Mouse (Mus musculus): Measurements from ENCODE around the gene Pycr2.
"Not testable (repeated sequence)": the region's sequence is repeated elsewhere in the genome, so short reads cannot be mapped to it uniquely, and the experiment has no call there.

The Pycr2 gene

DNA sequence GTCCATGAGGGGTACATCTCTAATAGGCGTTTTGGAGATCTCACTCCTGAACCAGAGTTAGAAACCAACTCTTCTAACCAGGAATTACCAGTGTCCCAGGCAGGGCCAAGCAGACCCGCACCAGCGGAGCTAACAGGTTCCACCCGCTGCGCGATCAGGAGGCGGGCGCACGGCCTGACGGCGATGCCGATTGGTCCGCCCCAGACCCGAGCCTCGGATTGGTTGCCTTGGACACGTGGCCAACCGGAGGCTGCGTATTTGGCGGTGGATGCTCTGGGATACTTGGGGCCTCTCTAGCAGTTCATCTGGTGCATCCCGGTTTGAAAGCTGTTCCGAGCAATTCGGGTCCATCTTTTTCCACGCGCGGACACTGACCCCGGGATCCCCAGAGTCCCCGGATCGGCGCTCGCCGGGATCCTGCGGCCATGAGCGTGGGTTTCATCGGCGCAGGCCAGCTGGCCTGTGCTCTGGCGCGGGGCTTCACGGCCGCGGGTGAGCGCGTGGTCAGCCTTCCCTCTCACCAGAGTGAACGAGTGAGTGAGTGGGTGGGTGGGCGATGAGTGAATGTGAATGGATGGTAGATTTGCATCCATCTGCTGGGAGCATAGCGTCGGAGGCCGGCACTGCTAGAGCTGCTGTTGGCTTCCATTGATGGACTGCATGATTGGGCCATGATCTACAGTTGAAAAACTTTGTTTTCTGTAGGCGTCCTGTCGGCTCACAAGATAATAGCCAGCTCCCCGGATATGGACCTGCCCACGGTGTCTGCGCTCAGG lies at the start of gene Pycr2:
Gene Pycr2 (plus strand): TSS at position 255 of the 776 bp plus-strand sequence.
- DNase-seq (ENCODE audit: low read depth, low spot score): peak; percentile 97

DNA sequence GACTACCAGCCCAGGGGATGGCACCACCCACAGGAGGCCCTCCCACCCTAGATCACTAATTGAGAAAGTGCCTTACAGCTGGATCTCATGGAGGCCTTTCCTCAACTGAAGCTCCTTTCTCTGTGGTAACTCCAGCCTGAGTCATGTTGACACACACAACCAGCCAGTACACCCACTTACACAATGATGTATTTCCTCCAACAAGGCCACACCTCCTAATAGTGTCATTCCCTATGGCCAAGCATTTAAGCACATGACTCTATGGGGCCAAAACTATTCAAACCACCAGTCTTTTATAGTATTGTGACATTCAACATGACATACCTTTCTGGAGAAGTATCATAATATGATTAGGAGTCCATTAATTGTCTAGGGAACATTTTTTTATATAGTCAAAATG lies 45.3 kb upstream of the Pycr2 start:
- DNase-seq (ENCODE audit: low read depth, low spot score): no peak

DNA sequence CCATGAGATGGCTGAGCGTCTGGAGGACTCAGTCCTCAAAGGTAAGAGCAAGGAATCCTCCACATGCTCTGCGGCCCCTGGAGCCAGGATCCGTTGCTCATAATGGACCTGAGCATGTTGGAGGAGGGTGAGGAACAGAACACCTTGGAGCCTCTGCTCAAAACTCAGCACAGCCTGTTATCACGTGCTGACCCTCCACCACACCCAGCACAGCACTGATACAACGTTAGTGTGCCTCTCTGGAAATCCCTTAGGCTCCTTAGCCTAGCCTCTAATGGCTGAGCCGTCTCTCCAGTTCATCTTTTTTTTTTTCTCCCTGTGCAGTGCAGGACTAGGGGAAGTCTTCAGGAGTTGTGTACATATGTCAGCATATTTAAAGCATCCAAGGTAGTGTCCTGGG lies 44.1 kb upstream of the Pycr2 start:
- no peak for DNase-seq (ENCODE audit: low read depth, low spot score)

DNA sequence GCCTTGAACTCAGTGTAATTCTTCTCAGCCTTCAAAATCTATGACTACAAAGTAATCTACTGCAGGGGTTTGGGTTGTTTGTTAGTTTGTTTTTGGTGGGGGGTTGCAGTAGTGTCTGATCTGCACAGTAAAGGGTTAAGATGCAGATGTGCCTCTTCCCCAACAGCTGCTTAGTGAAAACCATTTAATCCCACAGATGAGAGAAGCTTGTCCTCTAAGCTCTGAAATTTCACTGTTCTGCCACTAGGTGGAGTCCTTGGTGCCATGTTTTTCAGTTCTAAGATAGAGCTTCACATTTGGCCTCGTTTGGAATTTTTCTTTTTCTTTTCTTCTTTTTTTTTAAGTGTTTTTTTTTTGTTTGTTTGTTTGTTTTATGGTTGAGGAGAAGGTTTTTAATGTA lies 40.5 kb upstream of the Pycr2 start:
- DNase-seq (ENCODE audit: low read depth, low spot score): peak; percentile 76

DNA sequence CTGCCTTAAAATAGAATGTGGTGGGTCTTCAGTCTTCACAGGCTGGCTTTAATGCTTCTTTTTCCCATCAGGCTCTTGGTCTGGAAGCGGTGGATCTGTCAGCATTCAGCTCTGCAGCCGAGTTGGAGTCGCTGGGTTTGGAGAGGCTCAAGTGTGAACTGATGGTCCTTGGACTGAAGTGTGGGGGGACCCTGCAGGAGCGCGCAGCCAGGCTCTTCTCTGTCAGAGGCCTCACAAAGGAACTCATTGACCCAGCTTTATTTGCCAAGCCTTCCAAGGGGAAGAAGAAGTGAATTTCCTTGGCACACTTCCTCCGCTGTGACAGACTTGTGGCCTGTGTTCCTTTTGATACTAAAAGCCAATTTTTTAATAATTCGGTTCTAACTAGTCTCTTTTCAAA lies 38.1 kb upstream of the Pycr2 start:
- no peak for DNase-seq (ENCODE audit: low read depth, low spot score)

DNA sequence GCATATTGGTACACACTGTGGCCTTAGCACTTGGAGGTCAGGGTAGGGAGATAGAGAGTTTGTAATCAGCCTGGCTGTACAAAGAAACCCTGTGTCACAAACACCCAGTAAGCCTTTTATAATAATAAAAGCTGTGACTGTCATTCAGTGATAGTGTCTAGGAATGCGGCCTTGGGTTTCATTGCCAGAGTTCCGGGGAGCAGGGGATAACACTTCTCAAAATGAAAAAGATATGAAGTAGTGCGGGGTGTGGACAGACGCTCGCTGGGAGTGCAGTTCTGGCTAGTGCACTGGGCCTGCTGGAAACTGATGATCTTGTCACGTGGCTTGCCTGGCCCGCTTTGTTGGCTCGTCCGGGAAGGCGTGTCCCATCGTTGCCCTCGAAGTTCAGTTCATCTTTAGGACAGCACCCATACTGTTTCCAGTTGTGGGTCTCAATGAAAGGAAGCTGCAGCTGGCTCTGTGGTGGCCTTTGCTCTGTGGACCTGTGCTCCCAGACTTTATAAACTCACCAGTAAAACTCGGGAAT lies 33.9 kb upstream of the Pycr2 start:
- peak; percentile 22 for DNase-seq (ENCODE audit: low read depth, low spot score)

DNA sequence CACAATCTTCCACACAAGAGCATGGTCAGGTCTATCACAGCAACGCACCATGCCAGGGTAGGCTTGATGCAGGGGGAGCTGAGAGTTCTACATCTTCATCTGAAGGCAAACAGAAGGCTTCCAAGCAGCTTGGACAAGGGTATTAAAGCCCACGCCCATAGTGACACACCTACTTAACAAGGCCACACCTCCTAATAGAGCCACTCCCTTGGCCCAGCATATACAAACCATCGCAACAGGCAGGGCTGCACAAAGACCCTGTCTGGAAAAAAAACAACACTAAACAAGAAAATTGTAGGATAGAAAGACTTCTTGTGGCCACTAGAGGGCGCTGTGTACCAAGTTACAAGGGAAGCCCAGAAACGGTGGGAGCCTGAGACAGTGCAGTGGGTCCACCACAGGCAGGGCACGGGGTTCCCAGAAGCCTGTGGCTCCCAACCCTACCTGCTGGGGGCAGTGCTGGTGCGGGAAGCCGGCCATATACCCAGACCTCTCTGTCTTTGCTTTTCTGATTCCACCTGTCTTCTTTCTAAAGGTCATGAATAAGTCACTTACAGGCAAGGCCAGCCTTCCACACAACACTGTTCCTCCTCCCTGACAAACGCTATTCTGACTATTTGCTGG lies 30.1 kb upstream of the Pycr2 start:
- peak; percentile 64 for DNase-seq (ENCODE audit: low read depth, low spot score)

DNA sequence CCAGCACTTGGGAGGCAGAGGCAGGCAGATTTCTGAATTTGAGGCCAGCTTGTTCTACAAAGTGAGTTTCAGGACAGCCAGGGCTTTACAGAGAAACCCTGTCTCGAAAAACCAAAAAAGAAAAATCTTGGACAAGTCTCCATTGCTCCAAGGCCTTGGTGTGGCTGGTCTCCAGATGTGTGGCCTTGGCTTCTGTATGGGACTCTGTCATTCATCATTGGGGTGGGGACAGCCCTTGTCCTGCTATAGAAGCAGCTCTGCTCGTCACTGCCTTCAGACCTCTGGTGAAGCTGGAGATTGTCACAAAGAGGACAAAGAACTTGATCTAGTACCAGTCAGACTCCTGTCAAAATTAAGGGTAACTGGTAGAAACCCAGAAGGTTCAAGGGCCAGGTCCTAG lies 29.5 kb upstream of the Pycr2 start:
- DNase-seq (ENCODE audit: low read depth, low spot score): no peak

DNA sequence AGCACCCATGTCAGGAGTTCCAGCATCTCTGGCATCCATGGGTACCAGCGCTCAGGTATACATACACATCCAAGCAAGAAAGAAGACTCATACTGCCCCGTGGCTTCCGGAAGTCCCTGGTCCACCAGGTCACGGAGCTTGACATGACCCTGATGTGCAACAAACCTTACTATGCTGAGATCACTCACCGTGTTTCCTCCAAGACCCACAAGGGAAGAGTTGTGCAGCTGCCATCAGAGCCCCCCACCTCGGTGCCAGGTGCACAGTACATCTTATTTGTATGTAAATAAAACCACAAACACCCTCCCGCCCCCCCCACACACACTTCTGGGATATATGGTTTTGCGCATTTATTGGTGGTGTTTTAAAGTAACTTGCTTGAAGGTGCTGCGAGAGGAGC lies 29.0 kb upstream of the Pycr2 start:
- DNase-seq (ENCODE audit: low read depth, low spot score): no peak

DNA sequence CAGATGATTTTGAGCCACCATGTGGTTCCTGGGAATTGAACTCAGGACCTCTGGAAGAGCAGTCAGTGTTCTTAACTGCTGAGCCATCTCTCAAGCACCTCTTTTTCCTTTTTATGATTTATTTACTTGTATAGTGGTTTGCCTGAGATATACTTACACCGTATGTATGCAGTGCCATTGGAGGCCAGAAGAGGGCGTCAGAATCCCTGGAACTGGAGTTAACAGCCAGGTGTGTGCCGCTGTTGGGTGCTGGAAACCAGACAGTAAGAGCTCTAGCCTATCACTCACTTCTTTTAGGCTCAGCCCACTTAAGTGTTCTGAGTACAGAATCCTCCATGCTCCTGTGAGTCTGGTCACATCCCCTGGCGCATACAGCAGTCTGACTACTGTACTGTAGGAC lies 26.6 kb upstream of the Pycr2 start:
- DNase-seq (ENCODE audit: low read depth, low spot score): no peak

DNA sequence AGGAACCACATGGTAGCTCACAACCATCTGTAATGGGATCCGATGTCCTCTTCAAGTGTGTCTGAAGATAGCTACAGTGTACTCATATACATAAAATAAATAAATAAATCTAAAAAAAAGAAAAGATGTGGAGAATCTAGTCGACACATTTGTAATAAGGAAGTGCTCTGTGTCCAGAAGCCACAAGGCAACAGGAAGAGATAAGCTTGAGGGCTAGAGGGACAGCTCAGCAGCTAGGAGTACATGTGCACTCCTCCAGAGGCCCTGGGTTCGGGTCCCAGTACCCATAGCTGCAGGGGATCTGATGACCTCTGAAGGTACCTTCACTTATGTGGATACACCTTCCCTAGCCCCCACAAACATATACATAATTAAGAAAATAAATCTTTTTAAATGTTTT lies 22.3 kb upstream of the Pycr2 start:
- DNase-seq (ENCODE audit: low read depth, low spot score): no peak

DNA sequence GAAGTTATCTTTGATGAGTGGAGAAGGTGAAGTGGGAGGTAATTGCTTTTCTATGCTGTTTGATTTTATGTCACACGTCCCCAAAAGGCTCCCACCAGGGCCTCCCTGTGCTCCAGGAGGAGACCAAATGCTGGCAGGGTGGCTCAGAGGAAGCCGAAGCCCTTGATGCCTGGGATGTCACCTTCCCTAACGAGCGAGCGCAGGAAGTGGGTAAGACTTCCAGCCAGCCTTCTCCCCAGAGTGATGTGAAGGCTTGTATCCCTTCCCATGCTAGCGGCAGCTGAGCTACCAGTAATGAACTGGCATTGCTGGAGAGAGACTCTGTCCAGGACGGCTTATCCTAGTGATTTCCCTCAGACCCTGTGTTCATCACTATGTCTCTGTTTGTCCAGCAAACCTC lies 20.4 kb upstream of the Pycr2 start:
- no peak for DNase-seq (ENCODE audit: low read depth, low spot score)

DNA sequence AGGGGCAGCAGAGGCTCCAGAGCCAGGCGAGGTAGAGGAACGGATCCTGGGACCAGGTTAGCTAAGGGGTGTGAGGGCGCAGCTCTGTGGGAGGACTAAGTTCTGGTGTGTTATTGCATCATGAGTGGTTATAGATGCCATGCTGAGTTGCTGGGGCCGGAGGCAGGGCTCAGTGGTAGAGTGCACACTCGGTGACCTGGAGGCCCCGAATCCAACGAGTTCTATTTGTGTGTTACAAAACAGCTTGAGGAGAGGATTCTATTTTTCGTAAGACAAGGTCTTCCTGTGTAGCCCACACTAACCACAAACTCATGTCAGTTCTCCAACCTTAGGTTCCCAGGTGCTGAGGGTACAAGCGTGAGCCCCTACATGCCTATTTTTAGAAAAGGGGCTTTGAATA lies 19.6 kb upstream of the Pycr2 start:
- no peak for DNase-seq (ENCODE audit: low read depth, low spot score)

DNA sequence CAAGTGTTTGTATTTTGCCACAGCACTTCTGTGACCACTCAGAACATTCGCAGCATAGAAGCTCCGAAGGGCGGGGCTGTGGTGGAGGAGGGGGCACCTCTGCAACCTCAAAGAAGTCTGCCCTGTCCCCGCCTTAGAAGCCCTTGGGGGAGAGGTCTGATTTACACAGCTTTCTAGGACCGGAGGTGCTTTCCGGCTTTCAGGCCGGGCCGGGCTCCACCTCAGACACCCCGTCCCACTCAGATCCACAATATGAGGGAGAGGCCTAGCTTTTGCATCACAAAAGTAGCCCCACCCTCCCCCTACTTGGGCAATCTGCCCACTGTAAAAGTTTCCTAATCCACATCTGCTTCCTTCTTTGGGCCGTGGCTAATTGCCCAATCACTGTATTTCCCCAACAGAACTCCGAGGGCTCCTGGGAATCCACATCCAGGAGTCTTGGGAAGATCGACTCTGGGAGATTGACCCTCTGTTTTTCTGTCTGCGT lies 15.5 kb upstream of the Pycr2 start:
- DNase-seq (ENCODE audit: low read depth, low spot score): no peak

DNA sequence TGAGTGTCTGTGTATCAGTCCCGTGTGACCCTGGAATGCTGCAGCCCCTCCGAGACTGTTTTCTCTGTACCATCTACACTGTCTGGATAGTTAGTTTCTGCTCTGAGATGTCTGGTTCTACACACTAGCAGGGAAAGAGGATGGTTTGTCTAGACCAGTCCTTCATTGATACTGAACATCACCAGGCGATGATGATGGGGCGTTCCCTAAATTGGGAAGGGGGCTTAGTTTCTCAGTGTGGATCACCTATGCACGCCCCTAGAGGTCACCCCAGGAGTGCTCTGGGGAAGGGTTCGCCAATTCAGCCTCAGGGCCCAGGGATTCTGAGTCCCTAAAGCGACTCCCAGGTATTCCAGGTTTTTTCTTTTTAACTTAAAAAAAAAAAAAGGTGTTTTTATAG lies 14.9 kb upstream of the Pycr2 start:
- no peak for DNase-seq (ENCODE audit: low read depth, low spot score)

DNA sequence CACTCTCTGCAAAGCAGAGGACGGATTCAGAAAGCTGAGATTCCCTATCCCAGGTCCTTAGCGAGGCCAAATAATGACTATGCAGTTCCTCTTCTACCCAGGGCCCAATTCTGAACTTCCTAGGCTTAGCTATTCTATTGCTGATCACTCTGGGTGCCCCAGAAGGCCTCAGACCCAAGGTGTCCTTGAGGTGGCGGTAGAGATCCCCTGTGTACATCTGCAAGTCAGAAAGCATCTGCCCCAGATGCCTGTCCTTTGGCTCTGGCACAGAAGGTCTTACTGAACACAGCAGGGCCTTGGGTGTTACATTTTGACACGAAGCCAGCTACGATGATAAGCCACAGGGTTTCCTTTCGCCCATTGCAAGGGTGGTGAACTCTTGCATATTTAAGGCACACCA lies 14.3 kb upstream of the Pycr2 start:
- no peak for DNase-seq (ENCODE audit: low read depth, low spot score)

DNA sequence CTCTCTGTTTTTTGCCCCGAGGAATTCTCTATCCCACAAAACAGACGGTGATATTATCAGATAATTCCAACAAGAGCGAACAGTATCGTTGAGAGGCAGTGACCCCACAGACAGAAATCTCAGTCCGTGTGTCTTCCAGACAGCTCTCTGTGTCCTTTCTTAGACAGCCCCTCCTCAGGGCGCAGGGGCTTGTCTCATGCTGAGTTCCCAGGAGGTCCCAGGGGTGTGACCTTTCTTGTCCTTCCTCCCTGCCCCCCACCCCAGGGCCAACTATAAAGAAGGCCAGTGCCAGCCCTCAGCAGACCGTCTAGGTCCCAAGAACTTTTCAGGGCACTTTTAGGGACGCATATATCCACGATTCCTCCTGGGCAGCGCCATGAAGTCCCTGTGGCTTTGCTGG lies 11.3 kb upstream of the Pycr2 start, which contains the start of gene Lefty2:
Gene Lefty2 (plus strand): TSS at position 301 of the 400 bp plus-strand sequence.
- DNase-seq (ENCODE audit: low read depth, low spot score): no peak

DNA sequence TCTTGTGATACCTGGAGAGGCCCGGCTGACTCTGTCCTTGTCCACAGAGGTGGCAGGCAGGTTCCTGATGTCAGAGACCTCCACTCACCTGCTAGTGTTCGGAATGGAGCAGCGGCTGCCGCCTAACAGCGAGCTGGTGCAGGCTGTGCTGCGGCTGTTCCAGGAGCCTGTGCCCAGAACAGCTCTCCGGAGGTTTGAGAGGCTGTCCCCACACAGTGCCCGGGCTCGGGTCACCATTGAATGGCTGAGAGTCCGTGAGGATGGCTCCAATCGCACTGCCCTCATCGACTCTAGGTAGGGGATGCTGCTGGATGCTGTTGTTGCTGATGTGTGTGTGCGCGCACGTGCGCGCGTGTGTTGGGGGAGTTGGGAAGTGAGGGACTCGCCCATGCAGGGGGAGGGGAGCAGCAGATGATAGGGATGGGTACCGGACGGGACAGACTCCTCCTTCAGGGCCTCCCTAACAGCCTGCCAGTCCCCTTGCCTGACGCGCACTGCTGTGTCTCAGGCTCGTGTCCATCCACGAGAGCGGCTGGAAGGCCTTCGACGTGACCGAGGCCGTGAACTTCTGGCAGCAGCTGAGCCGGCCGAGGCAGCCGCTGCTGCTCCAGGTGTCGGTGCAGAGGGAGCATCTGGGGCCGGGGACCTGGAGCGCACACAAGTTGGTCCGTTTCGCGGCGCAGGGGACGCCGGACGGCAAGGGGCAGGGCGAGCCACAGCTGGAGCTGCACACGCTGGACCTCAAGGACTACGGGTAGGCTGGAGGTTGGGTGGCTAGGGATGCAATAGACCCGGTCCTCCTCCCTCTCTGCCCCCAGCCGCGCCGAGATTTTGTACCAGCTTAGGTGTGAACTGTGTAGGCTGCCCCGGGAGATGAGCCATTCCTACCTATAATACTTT lies 9.8 kb upstream of the Pycr2 start:
- DNase-seq (ENCODE audit: low read depth, low spot score): not testable (repeated sequence)

DNA sequence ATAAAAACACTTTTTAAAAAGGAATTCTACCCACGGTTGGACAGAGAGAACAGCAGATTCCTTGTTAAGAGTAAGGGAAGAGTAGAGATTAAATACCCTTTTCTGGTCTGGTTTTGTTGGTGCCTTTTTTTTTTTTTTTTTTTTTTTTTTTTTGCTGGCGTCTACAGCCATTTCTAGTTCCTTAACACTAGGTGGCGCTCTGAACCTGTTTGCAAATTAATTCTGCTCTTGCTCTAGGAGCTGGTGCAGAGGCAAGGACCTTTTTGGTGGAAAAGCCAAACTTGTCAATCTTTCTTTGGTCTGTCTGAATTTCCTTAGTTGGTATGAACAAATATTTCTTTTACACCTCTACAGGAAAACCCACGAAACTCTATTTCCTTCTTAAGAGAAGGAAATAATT lies 3.0 kb upstream of the Pycr2 start:
- peak; percentile 78 for DNase-seq (ENCODE audit: low read depth, low spot score)

DNA sequence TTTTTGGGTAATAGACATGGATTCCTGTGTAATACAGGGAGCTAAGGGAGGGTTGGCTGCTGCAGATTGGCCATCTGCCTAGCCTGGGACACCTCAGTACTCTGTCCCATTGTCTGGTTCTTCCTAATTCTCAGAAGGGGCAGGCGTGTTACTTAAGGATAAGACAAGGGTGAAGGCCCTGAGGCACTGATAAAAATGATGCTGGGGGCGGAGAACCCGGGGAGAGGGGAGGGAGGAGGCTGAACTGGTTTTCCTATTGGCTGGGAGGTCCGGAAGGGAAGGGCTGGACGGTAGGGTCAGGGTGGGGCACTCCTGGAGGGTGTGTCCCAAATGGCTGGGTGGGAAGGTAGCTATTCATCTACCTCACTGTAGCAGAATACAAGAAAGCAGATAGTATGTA lies 1.2 kb upstream of the Pycr2 start:
- no peak for DNase-seq (ENCODE audit: low read depth, low spot score)

DNA sequence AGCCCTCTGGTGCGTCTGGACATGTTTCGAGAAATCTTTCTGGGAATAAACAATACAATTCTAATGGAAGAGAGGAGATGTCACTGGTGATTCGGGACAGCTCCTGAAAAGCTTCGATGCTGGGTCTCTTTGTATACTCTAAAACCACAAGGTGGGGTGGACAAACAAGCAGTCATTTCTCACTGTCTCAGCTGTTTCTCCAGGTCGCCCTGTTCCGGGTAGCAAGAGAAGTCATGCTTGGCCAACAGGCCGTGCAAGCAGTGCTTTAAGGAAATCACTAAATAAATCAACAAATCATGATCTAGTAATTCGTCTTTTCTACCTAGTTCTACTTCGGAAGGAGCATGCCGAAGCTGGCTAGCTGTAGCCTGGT lies 441 bp upstream of the Pycr2 start:
- DNase-seq (ENCODE audit: low read depth, low spot score): no peak

DNA sequence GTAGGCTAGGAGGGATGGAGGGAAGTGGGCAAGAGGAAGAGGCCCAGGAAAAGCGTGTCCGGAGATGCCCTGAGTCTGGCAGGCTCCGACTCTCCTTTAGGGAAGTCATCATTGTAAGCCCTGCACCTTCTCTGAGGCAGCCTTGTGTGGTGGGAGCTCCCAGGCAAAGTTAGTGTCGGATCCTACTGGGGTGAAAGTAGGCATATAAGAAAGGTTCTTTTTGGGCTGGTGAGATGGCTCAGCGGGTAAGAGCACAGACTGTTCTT lies 655 bp downstream of the Pycr2 start:
- DNase-seq (ENCODE audit: low read depth, low spot score): no peak
